13 mouse cellular contexts compared by ENCODE assay signal in genomic region chr15:25674099-25674931, GRCm38 (mm10). TPM values are rescaled to one million over a fixed set of nuclear protein-coding genes. Genes with fewer than 3 reads are reported as not detected.
DNase-seq lines count a peak whose midpoint lies in the region; ATAC-seq lines count a peak whose summit lies in the region.
"Had no signal": no experiment of that assay in that cellular context is flagged by ENCODE, and none has a peak within 500 bp of the region (broad histone marks: within the 10 kb centered on the region; RNA-seq: fewer than 3 reads in every experiment).

No protein-coding gene starts in this region.

- no peaks in the 10 kb centered on the region for H3K27me3 ChIP-seq in megakaryocyte, embryonic 14.5 days (replicated peaks)
- no peaks in the 10 kb centered on the region for H3K27me3 ChIP-seq in hindbrain, embryonic 12.5 days
- 0 out of 2 replicates have a peak, but pooled peaks cover 4% of the 10 kb centered on the region for H3K27me3 ChIP-seq in midbrain, embryonic 16.5 days (ENCODE audit: control insufficient read depth, insufficient read depth, low read depth, low read length)
- H3K27me3 ChIP-seq: limb, embryonic 15.5 days; Patski had no signal

- peak; percentile 53 for DNase-seq in cerebellum, adult 9-11 months
- no peak for DNase-seq in c-Kit-positive CD71-positive TER-119-positive erythroid progenitor cells, embryonic 14.5 days (ENCODE audit: low spot score)
- DNase-seq in ovary, postnatal 36 days (ENCODE audit: low spot score): no peak
- DNase-seq in thymus, postnatal 0 days (ENCODE audit: low spot score): no peak
- DNase-seq: adrenal gland, postnatal 10 days; heart, adult 2 months; thymus, postnatal 25 days had no signal

- ATAC-seq in megakaryocyte, adult 5-6 weeks (ENCODE audit: poor library complexity, severe bottlenecking): no peak
- ATAC-seq in hindbrain, embryonic 12.5 days (ENCODE audit: low FRiP score): peak; percentile 51
- 0 out of 2 replicates have a peak, but pooled peaks have one; percentile 5 for ATAC-seq in midbrain, embryonic 16.5 days
- ATAC-seq: Patski had no signal

- H3K4me3 ChIP-seq in megakaryocyte, embryonic 14.5 days (replicated peaks): peak overlapping the region; percentile 21
- no peak overlapping the region for H3K4me3 ChIP-seq in hindbrain, embryonic 12.5 days
- H3K4me3 ChIP-seq in midbrain, embryonic 16.5 days (ENCODE audit: low read depth, low read length): no peak overlapping the region
- H3K4me3 ChIP-seq: heart, adult 2 months; limb, embryonic 15.5 days had no signal

- H3K27ac ChIP-seq in hindbrain, embryonic 12.5 days: peak overlapping the region; percentile 70
- 0 out of 2 replicates have a peak overlapping the region, but pooled peaks have one; percentile 41 for H3K27ac ChIP-seq in midbrain, embryonic 16.5 days (ENCODE audit: low read length)
- H3K27ac ChIP-seq: heart, adult 2 months; limb, embryonic 15.5 days had no signal

- no peak overlapping the region for H3K4me2 ChIP-seq in hindbrain, embryonic 12.5 days (replicated peaks)
- no peak overlapping the region for H3K4me2 ChIP-seq in midbrain, embryonic 16.5 days (ENCODE audit: low read length)
- H3K4me2 ChIP-seq: limb, embryonic 15.5 days had no signal

- H3K9ac ChIP-seq in hindbrain, embryonic 12.5 days: no peak overlapping the region
- no peak overlapping the region for H3K9ac ChIP-seq in midbrain, embryonic 16.5 days (ENCODE audit: low read depth, low read length)
- H3K9ac ChIP-seq: limb, embryonic 15.5 days had no signal

- 62% methylated on average over 17 of the region's 17 CpGs for WGBS in hindbrain, embryonic 12.5 days
- WGBS in midbrain, embryonic 16.5 days: 50% methylated on average over 17 of the region's 17 CpGs

- peaks cover 61% of the 10 kb centered on the region for H3K36me3 ChIP-seq in megakaryocyte, embryonic 14.5 days (replicated peaks; ENCODE audit: low read length)
- H3K36me3 ChIP-seq in hindbrain, embryonic 12.5 days: no peaks in the 10 kb centered on the region
- no peaks in the 10 kb centered on the region for H3K36me3 ChIP-seq in midbrain, embryonic 16.5 days (ENCODE audit: control insufficient read depth, insufficient read depth, low read length)
- H3K36me3 ChIP-seq: limb, embryonic 15.5 days had no signal

- peaks cover 63% of the 10 kb centered on the region for H3K4me1 ChIP-seq in megakaryocyte, embryonic 14.5 days
- peaks cover 46% of the 10 kb centered on the region for H3K4me1 ChIP-seq in hindbrain, embryonic 12.5 days
- peaks cover 6% of the 10 kb centered on the region for H3K4me1 ChIP-seq in midbrain, embryonic 16.5 days (ENCODE audit: control insufficient read depth, insufficient read depth, low read length)

- H3K9me3 ChIP-seq in megakaryocyte, embryonic 14.5 days: no peaks in the 10 kb centered on the region
- H3K9me3 ChIP-seq in hindbrain, embryonic 12.5 days (replicated peaks): no peaks in the 10 kb centered on the region
- H3K9me3 ChIP-seq in midbrain, embryonic 16.5 days (replicated peaks; ENCODE audit: control insufficient read depth, low read length, poor library complexity, severe bottlenecking): no peaks in the 10 kb centered on the region
- H3K9me3 ChIP-seq: limb, embryonic 15.5 days had no signal

RNA-seq across cellular contexts. Expression of gene Myo10, which starts 52.0 kb away (rescaled TPM):
- polyA plus RNA-seq in megakaryocyte, embryonic 14.5 days (2012; ENCODE audit: insufficient read depth, low replicate concordance): 8.2 and 21.7 TPM in 2 replicates
- total RNA-seq in megakaryocyte, adult 5-6 weeks (2015): 0.91 and 0.93 TPM in 2 replicates
- total RNA-seq in megakaryocyte, adult 5-6 weeks (2017): 1.1 and 1.2 TPM in 2 replicates
- polyA plus RNA-seq in hindbrain, embryonic 12.5 days (2016; fragmentation: Nextera tagmentation; extraction: Ambion mirVana): 42.0 and 42.6 TPM in 2 replicates
- 26.8 and 28.8 TPM in 2 replicates for polyA plus RNA-seq in midbrain, embryonic 16.5 days (2015; fragmentation: Nextera tagmentation; extraction: Ambion mirVana)
- 14.1 and 16.3 TPM in 2 replicates for polyA plus RNA-seq in thymus, postnatal 0 days (2015; fragmentation: Nextera tagmentation; extraction: Ambion mirVana)
